Mouse (Mus musculus) small intestine, adult 2 months (tissue): ENCODE data around the gene Nadsyn1.

Experiments
- CTCF ChIP-seq: fragments of 200-500 bp; IDR thresholded peaks from 2 replicates; pipeline ENCODE4 v1.5.1; 2012; ENCODE audit warnings: low read depth, mild to moderate bottlenecking, control low read depth, inconsistent platforms, low read length, moderate library complexity, mixed read lengths; ENCODE audit not compliant: insufficient replicate concordance, insufficient read length; ENCODE audit errors: extremely low read depth
- POLR2A ChIP-seq: fragments of 200-500 bp; IDR thresholded peaks from 2 replicates; pipeline ENCODE4 v1.6.1; 2012; ENCODE audit warnings: low read depth, mild to moderate bottlenecking, control low read depth, inconsistent platforms, low read length, moderate library complexity

- TF ChIP-seq POLR2A (no peak), CTCF (no peak)
These were observed 39.2 kb downstream of the Nadsyn1 start for GRCm38 (mm10) chr7:143783378-143783995.
